Mouse (Mus musculus) hindbrain, postnatal 0 days (tissue): ENCODE measurements at regions not wholly inside any gene's neighbourhood (a gene's known extent, or its start where the extent isn't known, plus 50 kb on each side); places are given as distances from the start of the nearest gene placed in this dataset.
A peak's percentile ranks its signal among the peaks of the same experiment; 100 is the strongest.

ENCODE experiments used
- ATAC-seq: fragments of 200-750 bp; cut with Nextera tagmentation; 2 replicates; pipeline ENCODE4 v1.8.0; 2017; ENCODE audit warnings: mild to moderate bottlenecking, moderate TSS enrichment, moderate library complexity
- DNase-seq: peaks from one replicate; pipeline ENCODE4 v3.0.0-alpha.2; 2015; ENCODE audit warnings: low spot score
- H3K27ac ChIP-seq: fragments of 300-500 bp; sonication (generic); 2 replicates; pipeline ENCODE4 v1.5.1; 2014; ENCODE audit warnings: mild to moderate bottlenecking
- H3K27me3 ChIP-seq: fragments of 300-500 bp; sonication (generic); 2 replicates; pipeline ENCODE4 v1.6.1; 2014; ENCODE audit warnings: low read length, mixed read lengths; ENCODE audit not compliant: insufficient read depth
- H3K36me3 ChIP-seq: fragments of 300-500 bp; sonication (generic); 2 replicates; pipeline ENCODE4 v1.6.1; 2014; ENCODE audit warnings: low read length, mixed read lengths; ENCODE audit not compliant: insufficient read depth
- H3K4me1 ChIP-seq: fragments of 300-500 bp; sonication (generic); 2 replicates; pipeline ENCODE4 v1.6.1; 2014; ENCODE audit warnings: antibody characterized with exemption, low read length, mixed read lengths; ENCODE audit not compliant: insufficient read depth
- H3K4me2 ChIP-seq: fragments of 300-500 bp; sonication (generic); 2 replicates; pipeline ENCODE4 v1.6.1; 2014; ENCODE audit warnings: low read depth, mild to moderate bottlenecking, low read length, moderate library complexity, mixed read lengths
- H3K4me3 ChIP-seq: fragments of 300-500 bp; sonication (generic); 2 replicates; pipeline ENCODE4 v1.5.1; 2014; ENCODE audit warnings: low read length
- H3K9ac ChIP-seq: fragments of 300-500 bp; sonication (generic); replicated peaks from 2 replicates; pipeline ENCODE4 v1.6.1; 2014; ENCODE audit warnings: mild to moderate bottlenecking, low read length, moderate library complexity, mixed read lengths
- H3K9me3 ChIP-seq: fragments of 300-500 bp; sonication (generic); 2 replicates; pipeline ENCODE4 v1.6.1; 2016; ENCODE audit warnings: low read length, mixed read lengths
- CTCF ChIP-seq: IDR thresholded peaks from 2 replicates; pipeline ENCODE4 v1.5.1; 2016; ENCODE audit warnings: antibody characterized with exemption, control low read depth, low read depth
- WGBS: fragments of 180-500 bp; shearing (Covaris S2); extraction: QIAGEN DNeasy Blood & Tissue Kit; methylation state at CpG from one replicate; pipeline ENCODE4 v1.1.7; 2014; 5-methylcytosine and 5-hydroxymethylcytosine counted together

GRCm38 (mm10) chr3:28183061-28183762, 79.8 kb upstream of the Tnik start:
- no peak overlapping the region for H3K9ac ChIP-seq
- ATAC-seq (no peak), DNase-seq (no peak)
- H3K27ac ChIP-seq = no peak overlapping the region
- no peaks in the 10 kb centered on the region for H3K4me1 ChIP-seq
- H3K36me3 ChIP-seq = no peaks in the 10 kb centered on the region
- H3K4me2 ChIP-seq = no peak overlapping the region
- no peak overlapping the region for H3K4me3 ChIP-seq
- no peaks in the 10 kb centered on the region for H3K27me3 ChIP-seq
- no peaks in the 10 kb centered on the region for H3K9me3 ChIP-seq
- no peak for TF ChIP-seq CTCF
- WGBS = 74% methylated on average over 5 of the region's 5 CpGs

- 17% methylated on average over 1 of the region's 1 CpGs for WGBS
- TF ChIP-seq CTCF = no peak
- Histone ChIP-seq H3K27ac (no peak overlapping the region), H3K4me1 (no peaks in the 10 kb centered on the region), H3K4me3 (no peak overlapping the region), H3K36me3 (no peaks in the 10 kb centered on the region), H3K9me3 (no peaks in the 10 kb centered on the region), H3K27me3 (no peaks in the 10 kb centered on the region), H3K4me2 (no peak overlapping the region), H3K9ac (no peak overlapping the region)
- ATAC-seq (no peak; the same call in 1 of the 2 replicates), DNase-seq (peak; percentile 31)
These were observed 77.5 kb upstream of the Tnik start for GRCm38 (mm10) chr3:28185518-28185917.

GRCm38 (mm10) chr3:28185918-28186317, 77.1 kb upstream of the Tnik start:
- DNase-seq (no peak), ATAC-seq (no peak)
- Histone ChIP-seq H3K36me3 (no peaks in the 10 kb centered on the region), H3K27ac (no peak overlapping the region), H3K9ac (no peak overlapping the region), H3K27me3 (no peaks in the 10 kb centered on the region), H3K4me2 (no peak overlapping the region), H3K9me3 (no peaks in the 10 kb centered on the region), H3K4me1 (no peaks in the 10 kb centered on the region), H3K4me3 (no peak overlapping the region)
- no peak for TF ChIP-seq CTCF
- WGBS = 42% methylated on average over 2 of the region's 2 CpGs

GRCm38 (mm10) chr3:28189371-28189770, 73.6 kb upstream of the Tnik start:
- no peak overlapping the region for H3K4me3 ChIP-seq
- no peak for TF ChIP-seq CTCF
- H3K27me3 ChIP-seq = no peaks in the 10 kb centered on the region
- DNase-seq (no peak), ATAC-seq (no peak)
- H3K9ac ChIP-seq = no peak overlapping the region
- H3K27ac ChIP-seq = no peak overlapping the region
- WGBS = 94% methylated on average over 2 of the region's 2 CpGs
- H3K36me3 ChIP-seq = no peaks in the 10 kb centered on the region
- no peak overlapping the region for H3K4me2 ChIP-seq
- H3K4me1 ChIP-seq = no peaks in the 10 kb centered on the region
- H3K9me3 ChIP-seq = no peaks in the 10 kb centered on the region

GRCm38 (mm10) chr3:28190243-28190642, 72.8 kb upstream of the Tnik start:
- no peak for DNase-seq
- WGBS = 80% methylated on average over 6 of the region's 6 CpGs
- Histone ChIP-seq H3K4me3 (no peak overlapping the region), H3K27me3 (no peaks in the 10 kb centered on the region), H3K4me1 (no peaks in the 10 kb centered on the region), H3K27ac (no peak overlapping the region), H3K4me2 (no peak overlapping the region), H3K36me3 (no peaks in the 10 kb centered on the region), H3K9ac (no peak overlapping the region), H3K9me3 (no peaks in the 10 kb centered on the region)
- no peak for ATAC-seq
- TF ChIP-seq CTCF = no peak

DNA sequence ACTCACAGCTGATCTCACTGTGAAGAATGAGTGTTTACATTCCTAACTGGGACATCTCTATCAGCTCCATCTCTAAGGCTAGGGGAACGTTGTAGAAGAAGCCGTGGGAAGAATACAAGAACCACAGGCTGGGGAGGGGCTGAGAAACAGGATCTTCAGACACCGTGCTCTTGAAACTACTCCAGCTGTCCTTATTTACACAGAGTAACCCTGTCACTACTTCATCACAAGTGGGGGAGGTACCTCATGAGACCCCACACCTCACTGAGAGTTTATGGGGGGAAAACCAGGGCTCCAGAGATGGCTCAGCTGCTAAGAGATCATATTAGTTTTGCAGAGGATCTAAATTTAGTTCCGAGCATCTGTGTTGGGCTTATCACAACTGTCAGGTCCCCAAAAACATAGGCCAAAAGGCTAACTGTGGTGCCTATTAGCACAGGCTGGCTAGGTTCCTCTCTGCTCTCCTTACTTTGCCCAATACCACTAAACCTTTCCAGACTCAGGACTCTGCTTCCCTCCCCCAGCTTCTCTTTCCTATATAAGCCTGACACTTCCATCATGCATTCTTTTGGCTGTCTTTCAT, 68.5 kb upstream of the Tnik start:
- no peak overlapping the region for H3K4me3 ChIP-seq
- H3K4me1 ChIP-seq = no peaks in the 10 kb centered on the region
- WGBS = 64% methylated on average over 4 of the region's 4 CpGs
- TF ChIP-seq CTCF = no peak
- no peak for DNase-seq
- H3K9ac ChIP-seq = no peak overlapping the region
- H3K27me3 ChIP-seq = no peaks in the 10 kb centered on the region
- H3K27ac ChIP-seq = no peak overlapping the region
- ATAC-seq = no peak
- no peaks in the 10 kb centered on the region for H3K9me3 ChIP-seq
- no peaks in the 10 kb centered on the region for H3K36me3 ChIP-seq
- H3K4me2 ChIP-seq = no peak overlapping the region

- DNase-seq (no peak), ATAC-seq (no peak)
- no peaks in the 10 kb centered on the region for H3K36me3 ChIP-seq
- 84% methylated on average over 1 of the region's 1 CpGs for WGBS
- H3K4me1 ChIP-seq = no peaks in the 10 kb centered on the region
- H3K4me2 ChIP-seq = no peak overlapping the region
- H3K27me3 ChIP-seq = no peaks in the 10 kb centered on the region
- no peak for TF ChIP-seq CTCF
- no peak overlapping the region for H3K4me3 ChIP-seq
- H3K27ac ChIP-seq = no peak overlapping the region
- H3K9ac ChIP-seq = no peak overlapping the region
- no peaks in the 10 kb centered on the region for H3K9me3 ChIP-seq
These were observed 66.2 kb upstream of the Tnik start for GRCm38 (mm10) chr3:28196786-28197185.
